Mouse (Mus musculus) embryonic facial prominence, embryonic 13.5 days (tissue): ENCODE results near the gene Dock1. TPM values are rescaled to one million over a fixed set of nuclear protein-coding genes. Genes with fewer than 3 reads are reported as not detected.

ENCODE experiments used
- ATAC-seq: fragments of 200-750 bp; cut with Nextera tagmentation; 2 replicates; pipeline ENCODE4 v1.8.0; 2017; ENCODE audit warnings: low read depth; ENCODE audit not compliant: insufficient number of reproducible peaks, insufficient read depth, low FRiP score, low TSS enrichment
- H3K27ac ChIP-seq: fragments of 300-500 bp; sonication (generic); 2 replicates; pipeline ENCODE4 v1.5.1; 2015; ENCODE audit warnings: moderate library complexity, mild to moderate bottlenecking, inconsistent platforms
- H3K27me3 ChIP-seq: fragments of 300-500 bp; sonication (generic); 2 replicates; pipeline ENCODE4 v1.6.1; 2015; ENCODE audit warnings: mild to moderate bottlenecking, inconsistent platforms
- H3K36me3 ChIP-seq: fragments of 300-500 bp; sonication (generic); 2 replicates; pipeline ENCODE4 v1.6.1; 2015; ENCODE audit warnings: mild to moderate bottlenecking, inconsistent platforms
- H3K4me1 ChIP-seq: fragments of 300-500 bp; sonication (generic); 2 replicates; pipeline ENCODE4 v1.6.1; 2015; ENCODE audit warnings: inconsistent platforms
- H3K4me2 ChIP-seq: fragments of 300-500 bp; sonication (generic); 2 replicates; pipeline ENCODE4 v1.6.1; 2015; ENCODE audit warnings: moderate library complexity, mild to moderate bottlenecking, inconsistent platforms
- H3K4me3 ChIP-seq: fragments of 300-500 bp; sonication (generic); 2 replicates; pipeline ENCODE4 v1.5.1; 2015; ENCODE audit warnings: mild to moderate bottlenecking, inconsistent platforms
- H3K9ac ChIP-seq: fragments of 300-500 bp; sonication (generic); 2 replicates; pipeline ENCODE4 v1.6.1; 2015; ENCODE audit warnings: mild to moderate bottlenecking, inconsistent platforms
- H3K9me3 ChIP-seq: fragments of 300-500 bp; sonication (generic); 2 replicates; pipeline ENCODE4 v1.6.1; 2016; ENCODE audit warnings: inconsistent platforms
- WGBS: fragments of 180-500 bp; shearing (Covaris S2); methylation state at CpG from one replicate; pipeline ENCODE4 v1.1.7; 2015; ENCODE audit warnings: mixed read lengths; 5-methylcytosine and 5-hydroxymethylcytosine counted together
- polyA plus RNA-seq: library from polyadenylated mRNA; unstranded; fragments of >200 nt; fragmentation: Nextera tagmentation; extraction: Ambion mirVana; gene quantifications from 2 replicates; pipeline ENCODE4 v1.2.1, GENCODE M21; 2015

Dock1 gene
- polyA plus RNA-seq, 1 experiment from 2014 or later, result 42.8 TPM

- ATAC-seq, result no peak
- Histone ChIP-seq H3K9ac (no peak overlapping the region), H3K4me2 (no peak overlapping the region), H3K27me3 (no peaks in the 10 kb centered on the region), H3K27ac (no peak overlapping the region), H3K4me3 (no peak overlapping the region), H3K9me3 (no peaks in the 10 kb centered on the region), H3K4me1 (peaks cover 25% of the 10 kb centered on the region), H3K36me3 (peaks cover 29% of the 10 kb centered on the region)
- WGBS, result 51% methylated on average over 11 of the region's 11 CpGs
Measured at GRCm38 (mm10) chr7:134725551-134726529, 55.4 kb downstream of the Dock1 start.

- no peak overlapping the region for H3K9ac ChIP-seq
- no peaks in the 10 kb centered on the region for H3K27me3 ChIP-seq
- no peak overlapping the region for H3K27ac ChIP-seq
- no peak overlapping the region for H3K4me3 ChIP-seq
- no peak for ATAC-seq
- H3K4me1 ChIP-seq, result peaks cover 25% of the 10 kb centered on the region
- no peaks in the 10 kb centered on the region for H3K9me3 ChIP-seq
- 81% methylated on average over 5 of the region's 5 CpGs for WGBS
- peaks cover 35% of the 10 kb centered on the region for H3K36me3 ChIP-seq
- H3K4me2 ChIP-seq, result no peak overlapping the region
Measured at GRCm38 (mm10) chr7:134726530-134727258, 56.2 kb downstream of the Dock1 start.

DNA sequence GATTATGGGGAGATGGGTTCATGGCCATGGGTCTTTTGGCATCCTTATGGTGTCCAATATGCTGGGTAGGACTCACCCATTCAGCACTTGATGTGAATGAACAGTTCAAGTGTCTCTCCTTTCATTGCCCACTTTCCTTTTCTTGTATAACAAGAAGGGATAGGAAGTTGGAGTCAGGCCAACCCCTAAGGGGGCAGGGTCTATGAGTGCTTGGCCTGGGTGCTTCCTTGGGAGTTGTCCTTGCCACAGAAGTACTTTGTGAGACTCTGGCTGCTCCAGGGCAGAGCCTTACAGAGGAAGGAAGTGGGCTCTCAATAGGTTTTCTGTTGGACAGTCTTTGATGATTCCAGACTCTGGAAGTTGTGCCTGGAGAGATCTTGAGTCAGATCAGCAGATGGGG lies 58.9 kb downstream of the Dock1 start:
- H3K4me2 ChIP-seq, result no peak overlapping the region
- H3K9me3 ChIP-seq, result no peaks in the 10 kb centered on the region
- H3K36me3 ChIP-seq, result peaks cover 47% of the 10 kb centered on the region
- no peak for ATAC-seq
- peaks cover 11% of the 10 kb centered on the region for H3K4me1 ChIP-seq
- no peak overlapping the region for H3K27ac ChIP-seq
- H3K27me3 ChIP-seq, result no peaks in the 10 kb centered on the region
- H3K4me3 ChIP-seq, result no peak overlapping the region
- no peak overlapping the region for H3K9ac ChIP-seq

- 90% methylated on average over 3 of the region's 3 CpGs for WGBS
- Histone ChIP-seq H3K36me3 (peaks cover 54% of the 10 kb centered on the region), H3K4me1 (no peaks in the 10 kb centered on the region; the same call in 1 of the 2 replicates), H3K9me3 (no peaks in the 10 kb centered on the region), H3K4me2 (no peak overlapping the region), H3K27ac (no peak overlapping the region), H3K27me3 (no peaks in the 10 kb centered on the region), H3K9ac (no peak overlapping the region), H3K4me3 (no peak overlapping the region)
- no peak for ATAC-seq
Measured at GRCm38 (mm10) chr7:134730406-134731126, 60.1 kb downstream of the Dock1 start.

DNA sequence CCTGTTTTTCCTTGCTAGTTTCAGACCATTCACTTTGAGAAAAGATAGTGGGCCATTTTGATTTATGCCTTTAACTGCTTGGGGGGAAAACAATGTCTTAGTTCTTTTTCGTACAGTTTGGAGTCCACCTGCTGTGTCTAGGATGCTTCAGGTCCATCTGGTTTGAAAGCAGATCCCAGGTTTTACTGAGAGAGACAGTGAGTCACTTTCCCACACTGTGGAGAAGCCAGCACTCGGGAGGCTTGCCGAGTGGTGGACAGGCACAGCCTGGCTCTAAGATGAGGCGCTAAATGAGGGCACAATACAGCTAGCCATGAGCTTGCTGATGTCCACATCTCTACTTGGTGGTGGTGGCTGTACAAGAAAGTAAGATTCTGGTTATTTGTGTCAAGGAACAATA lies 76.6 kb downstream of the Dock1 start:
- no peak for ATAC-seq
- Histone ChIP-seq H3K27me3 (no peaks in the 10 kb centered on the region), H3K4me1 (no peaks in the 10 kb centered on the region), H3K36me3 (peaks cover 94% of the 10 kb centered on the region), H3K9ac (no peak overlapping the region), H3K4me3 (no peak overlapping the region), H3K4me2 (no peak overlapping the region), H3K27ac (no peak overlapping the region), H3K9me3 (0 out of 2 replicates have a peak, but pooled peaks cover 3% of the 10 kb centered on the region)
- 98% methylated on average over 4 of the region's 4 CpGs for WGBS

DNA sequence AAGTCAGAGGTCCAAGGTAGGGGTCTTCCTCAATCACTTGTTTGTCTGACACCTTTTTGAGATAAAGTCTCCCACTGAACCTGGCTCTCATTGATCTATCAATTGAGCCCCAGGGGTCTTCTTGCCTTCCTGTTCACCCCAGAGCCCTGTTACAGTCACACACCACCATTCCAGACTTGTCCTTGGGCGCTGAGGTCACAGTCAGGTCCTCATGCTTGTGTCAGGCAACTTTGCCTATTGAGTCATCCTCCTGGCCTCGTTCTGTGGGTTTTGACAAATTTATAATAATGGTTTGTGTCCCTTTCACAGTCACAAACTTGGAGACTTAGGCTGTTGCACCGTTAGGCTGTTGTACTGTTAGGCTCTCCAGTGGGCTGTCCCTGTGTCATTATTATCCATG lies 77.9 kb downstream of the Dock1 start:
- peaks cover 95% of the 10 kb centered on the region for H3K36me3 ChIP-seq
- no peak overlapping the region for H3K27ac ChIP-seq
- H3K9me3 ChIP-seq, result 0 out of 2 replicates have a peak, but pooled peaks cover 3% of the 10 kb centered on the region
- H3K4me3 ChIP-seq, result no peak overlapping the region
- WGBS, result 91% methylated on average over 3 of the region's 3 CpGs
- no peak overlapping the region for H3K9ac ChIP-seq
- no peaks in the 10 kb centered on the region for H3K4me1 ChIP-seq
- H3K27me3 ChIP-seq, result no peaks in the 10 kb centered on the region
- no peak for ATAC-seq
- H3K4me2 ChIP-seq, result no peak overlapping the region

- WGBS, result 98% methylated on average over 1 of the region's 1 CpGs
- 0 out of 2 replicates have a peak, but pooled peaks cover 3% of the 10 kb centered on the region for H3K9me3 ChIP-seq
- H3K27ac ChIP-seq, result no peak overlapping the region
- no peak for ATAC-seq
- H3K36me3 ChIP-seq, result peaks cover 92% of the 10 kb centered on the region
- no peaks in the 10 kb centered on the region for H3K4me1 ChIP-seq
- no peak overlapping the region for H3K4me2 ChIP-seq
- no peaks in the 10 kb centered on the region for H3K27me3 ChIP-seq
- no peak overlapping the region for H3K9ac ChIP-seq
- no peak overlapping the region for H3K4me3 ChIP-seq
Measured at GRCm38 (mm10) chr7:134749613-134750012, 79.2 kb downstream of the Dock1 start.

GRCm38 (mm10) chr7:134751496-134751895 lies 81.0 kb downstream of the Dock1 start:
- no peak overlapping the region for H3K9ac ChIP-seq
- no peaks in the 10 kb centered on the region for H3K27me3 ChIP-seq
- no peak overlapping the region for H3K4me2 ChIP-seq
- 0 out of 2 replicates have a peak, but pooled peaks cover 3% of the 10 kb centered on the region for H3K9me3 ChIP-seq
- no peak overlapping the region for H3K27ac ChIP-seq
- peaks cover 95% of the 10 kb centered on the region for H3K36me3 ChIP-seq
- no peak for ATAC-seq
- WGBS, result 95% methylated on average over 3 of the region's 3 CpGs
- H3K4me1 ChIP-seq, result no peaks in the 10 kb centered on the region
- H3K4me3 ChIP-seq, result no peak overlapping the region

DNA sequence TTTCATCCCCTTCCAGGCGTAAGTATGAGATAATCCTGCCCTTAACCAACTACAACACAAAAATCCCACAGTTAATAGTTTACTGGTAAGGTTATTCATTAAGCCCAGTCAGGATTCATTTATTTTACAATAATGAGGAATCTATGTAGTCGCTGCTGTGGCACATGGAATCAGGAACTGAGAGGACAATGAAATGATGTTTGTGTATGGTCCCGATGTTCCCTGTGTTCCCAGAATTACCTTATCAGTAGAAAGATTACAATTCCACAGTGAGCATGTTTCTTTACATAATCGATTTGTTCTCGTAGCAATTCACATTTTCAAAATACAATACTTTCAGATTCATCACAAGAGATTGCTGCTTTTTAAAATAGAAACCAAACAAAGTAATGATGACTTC lies 83.0 kb downstream of the Dock1 start:
- ATAC-seq, result no peak
- Histone ChIP-seq H3K27ac (no peak overlapping the region), H3K4me2 (no peak overlapping the region), H3K4me1 (no peaks in the 10 kb centered on the region), H3K27me3 (no peaks in the 10 kb centered on the region), H3K4me3 (no peak overlapping the region), H3K9ac (no peak overlapping the region), H3K9me3 (no peaks in the 10 kb centered on the region), H3K36me3 (peaks cover 95% of the 10 kb centered on the region)
- 84% methylated on average over 5 of the region's 5 CpGs for WGBS

DNA sequence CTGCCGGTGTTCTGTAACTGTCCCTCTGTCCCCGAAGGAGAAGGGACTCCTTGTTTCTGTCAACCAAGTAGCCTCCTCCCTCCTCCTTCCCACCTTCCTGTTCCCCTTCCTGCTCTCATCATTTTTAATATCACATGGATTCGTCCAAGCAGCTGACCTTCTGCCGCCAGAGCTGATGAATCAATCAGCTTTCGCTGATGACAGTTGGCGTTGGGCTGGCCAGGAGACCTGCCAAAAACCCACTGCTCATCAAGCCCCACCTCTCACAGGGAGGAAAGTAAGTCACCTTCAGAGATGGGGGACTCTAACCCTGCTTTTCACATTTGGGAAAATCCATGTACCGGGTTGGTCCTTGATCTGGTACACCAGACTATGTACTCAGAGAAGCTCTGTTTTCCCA lies 87.2 kb downstream of the Dock1 start:
- Histone ChIP-seq H3K36me3 (peaks cover 92% of the 10 kb centered on the region), H3K4me2 (no peak overlapping the region), H3K27me3 (no peaks in the 10 kb centered on the region), H3K9ac (no peak overlapping the region), H3K4me3 (no peak overlapping the region), H3K9me3 (no peaks in the 10 kb centered on the region), H3K27ac (no peak overlapping the region), H3K4me1 (no peaks in the 10 kb centered on the region)
- no peak for ATAC-seq
- WGBS, result 92% methylated on average over 7 of the region's 7 CpGs

- no peak for ATAC-seq
- Histone ChIP-seq H3K9me3 (no peaks in the 10 kb centered on the region), H3K4me2 (no peak overlapping the region), H3K36me3 (peaks cover 95% of the 10 kb centered on the region), H3K27me3 (no peaks in the 10 kb centered on the region), H3K4me3 (no peak overlapping the region), H3K27ac (no peak overlapping the region), H3K9ac (no peak overlapping the region), H3K4me1 (no peaks in the 10 kb centered on the region)
- WGBS, result 79% methylated on average over 4 of the region's 4 CpGs
Measured at GRCm38 (mm10) chr7:134761799-134762198, 91.3 kb downstream of the Dock1 start.
